Mouse (Mus musculus) liver, embryonic 16.5 days (tissue): ENCODE measurements at regions not wholly inside any gene's neighbourhood (a gene's known extent, or its start where the extent isn't known, plus 50 kb on each side); places are given as distances from the start of the nearest gene placed in this dataset.

ENCODE experiments used
- ATAC-seq: fragments of 200-750 bp; cut with Nextera tagmentation; 2 replicates; pipeline ENCODE4 v1.8.0; 2017; ENCODE audit warnings: low read depth, mild to moderate bottlenecking, moderate number of reproducible peaks, moderate library complexity
- H3K27ac ChIP-seq: fragments of 300-500 bp; sonication (generic); 2 replicates; pipeline ENCODE4 v1.5.1; 2014; ENCODE audit warnings: mild to moderate bottlenecking, low read length
- H3K27me3 ChIP-seq: fragments of 300-500 bp; sonication (generic); 2 replicates; pipeline ENCODE4 v1.6.1; 2014; ENCODE audit warnings: low read depth, low read length, mixed read lengths; ENCODE audit not compliant: control insufficient read depth, insufficient read depth
- H3K36me3 ChIP-seq: fragments of 300-500 bp; sonication (generic); 2 replicates; pipeline ENCODE4 v1.6.1; 2014; ENCODE audit warnings: mild to moderate bottlenecking; ENCODE audit not compliant: control insufficient read depth, insufficient read depth
- H3K4me1 ChIP-seq: fragments of 300-500 bp; sonication (generic); 2 replicates; pipeline ENCODE4 v1.6.1; 2014; ENCODE audit warnings: low read depth, low read length, mixed read lengths; ENCODE audit not compliant: control insufficient read depth
- H3K4me2 ChIP-seq: fragments of 300-500 bp; sonication (generic); 2 replicates; pipeline ENCODE4 v1.6.1; 2014; ENCODE audit warnings: low read depth, low read length, mixed read lengths
- H3K4me3 ChIP-seq: fragments of 300-500 bp; sonication (generic); 2 replicates; pipeline ENCODE4 v1.5.1; 2014; ENCODE audit warnings: low read depth, mild to moderate bottlenecking, low read length
- H3K9ac ChIP-seq: fragments of 300-500 bp; sonication (generic); 2 replicates; pipeline ENCODE4 v1.6.1; 2014; ENCODE audit warnings: low read depth, low read length
- H3K9me3 ChIP-seq: fragments of 300-500 bp; sonication (generic); replicated peaks from 2 replicates; pipeline ENCODE4 v1.6.1; 2016; ENCODE audit warnings: low read length; ENCODE audit not compliant: control insufficient read depth
- WGBS: fragments of 180-500 bp; shearing (Covaris S2); extraction: QIAGEN DNeasy Blood & Tissue Kit; methylation state at CpG from one replicate; pipeline ENCODE4 v1.1.7; 2014; ENCODE audit not compliant: insufficient replicate concordance; 5-methylcytosine and 5-hydroxymethylcytosine counted together

- Histone ChIP-seq H3K4me1 (no peaks in the 10 kb centered on the region), H3K9ac (no peak overlapping the region), H3K27me3 (no peaks in the 10 kb centered on the region), H3K36me3 (no peaks in the 10 kb centered on the region), H3K4me3 (no peak overlapping the region), H3K27ac (no peak overlapping the region), H3K9me3 (no peaks in the 10 kb centered on the region), H3K4me2 (no peak overlapping the region)
- 49% methylated on average over 2 of the region's 2 CpGs for WGBS
- ATAC-seq: no peak
Measured at GRCm38 (mm10) chr13:64007688-64008087, 81.3 kb downstream of the Hsd17b3 start.

GRCm38 (mm10) chr13:64002945-64003459, 86.0 kb downstream of the Hsd17b3 start:
- H3K27ac ChIP-seq: no peak overlapping the region
- H3K36me3 ChIP-seq: no peaks in the 10 kb centered on the region
- H3K9ac ChIP-seq: no peak overlapping the region
- no peaks in the 10 kb centered on the region for H3K27me3 ChIP-seq
- H3K4me1 ChIP-seq: no peaks in the 10 kb centered on the region
- H3K4me2 ChIP-seq: no peak overlapping the region
- no peaks in the 10 kb centered on the region for H3K9me3 ChIP-seq
- H3K4me3 ChIP-seq: no peak overlapping the region
- ATAC-seq: no peak
- WGBS: 18% methylated on average over 6 of the region's 6 CpGs

GRCm38 (mm10) chr13:64000303-64000702, 88.7 kb downstream of the Hsd17b3 start:
- Histone ChIP-seq H3K27me3 (no peaks in the 10 kb centered on the region), H3K4me1 (no peaks in the 10 kb centered on the region), H3K4me2 (no peak overlapping the region), H3K4me3 (no peak overlapping the region), H3K36me3 (no peaks in the 10 kb centered on the region), H3K9ac (no peak overlapping the region), H3K27ac (no peak overlapping the region), H3K9me3 (no peaks in the 10 kb centered on the region)
- 48% methylated on average over 6 of the region's 6 CpGs for WGBS
- no peak for ATAC-seq

GRCm38 (mm10) chr13:63998647-63999046, 90.4 kb downstream of the Hsd17b3 start:
- ATAC-seq: no peak
- no peaks in the 10 kb centered on the region for H3K36me3 ChIP-seq
- WGBS: 51% methylated on average over 10 of the region's 10 CpGs
- H3K27me3 ChIP-seq: no peaks in the 10 kb centered on the region
- H3K4me3 ChIP-seq: no peak overlapping the region
- no peak overlapping the region for H3K4me2 ChIP-seq
- H3K27ac ChIP-seq: no peak overlapping the region
- H3K4me1 ChIP-seq: no peaks in the 10 kb centered on the region
- no peak overlapping the region for H3K9ac ChIP-seq
- no peaks in the 10 kb centered on the region for H3K9me3 ChIP-seq

GRCm38 (mm10) chr13:63993857-63994477, 95.1 kb downstream of the Hsd17b3 start:
- Histone ChIP-seq H3K27ac (no peak overlapping the region), H3K4me1 (no peaks in the 10 kb centered on the region)

GRCm38 (mm10) chr13:63992989-63993388, 96.0 kb downstream of the Hsd17b3 start:
- WGBS: 12% methylated on average over 1 of the region's 1 CpGs
- no peaks in the 10 kb centered on the region for H3K4me1 ChIP-seq
- no peaks in the 10 kb centered on the region for H3K9me3 ChIP-seq
- no peak for ATAC-seq
- no peak overlapping the region for H3K4me3 ChIP-seq
- H3K27me3 ChIP-seq: no peaks in the 10 kb centered on the region
- H3K27ac ChIP-seq: no peak overlapping the region
- H3K9ac ChIP-seq: no peak overlapping the region
- H3K4me2 ChIP-seq: no peak overlapping the region
- H3K36me3 ChIP-seq: no peaks in the 10 kb centered on the region

More at GRCm38 (mm10) chr13:63993857-63994477, 95.1 kb downstream of the Hsd17b3 start:
- Histone ChIP-seq H3K36me3 (no peaks in the 10 kb centered on the region), H3K4me2 (no peak overlapping the region), H3K9me3 (no peaks in the 10 kb centered on the region), H3K27me3 (no peaks in the 10 kb centered on the region), H3K4me3 (no peak overlapping the region), H3K9ac (no peak overlapping the region)
- 70% methylated on average over 12 of the region's 12 CpGs for WGBS
- no peak for ATAC-seq

- Histone ChIP-seq H3K27ac (no peak overlapping the region), H3K4me2 (no peak overlapping the region), H3K9ac (no peak overlapping the region), H3K27me3 (no peaks in the 10 kb centered on the region), H3K36me3 (no peaks in the 10 kb centered on the region), H3K9me3 (no peaks in the 10 kb centered on the region), H3K4me3 (no peak overlapping the region), H3K4me1 (no peaks in the 10 kb centered on the region)
- 11% methylated on average over 8 of the region's 8 CpGs for WGBS
- ATAC-seq: no peak
Measured at GRCm38 (mm10) chr13:63990480-63990958, 98.5 kb downstream of the Hsd17b3 start.

- no peak overlapping the region for H3K27ac ChIP-seq
- no peak for ATAC-seq
Measured at GRCm38 (mm10) chr13:63989769-63990168, 99.3 kb downstream of the Hsd17b3 start.

GRCm38 (mm10) chr13:63988263-63988662, 100.8 kb downstream of the Hsd17b3 start:
- no peak overlapping the region for H3K27ac ChIP-seq
- 55% methylated on average over 4 of the region's 4 CpGs for WGBS
- no peak overlapping the region for H3K4me2 ChIP-seq
- no peaks in the 10 kb centered on the region for H3K4me1 ChIP-seq
- H3K9ac ChIP-seq: no peak overlapping the region
- H3K27me3 ChIP-seq: no peaks in the 10 kb centered on the region
- no peak overlapping the region for H3K4me3 ChIP-seq
- H3K9me3 ChIP-seq: no peaks in the 10 kb centered on the region
- no peaks in the 10 kb centered on the region for H3K36me3 ChIP-seq
- ATAC-seq: no peak

More at GRCm38 (mm10) chr13:63989769-63990168, 99.3 kb downstream of the Hsd17b3 start:
- no peak overlapping the region for H3K4me3 ChIP-seq
- no peaks in the 10 kb centered on the region for H3K9me3 ChIP-seq
- no peaks in the 10 kb centered on the region for H3K27me3 ChIP-seq
- H3K4me1 ChIP-seq: no peaks in the 10 kb centered on the region
- no peak overlapping the region for H3K9ac ChIP-seq
- no peak overlapping the region for H3K4me2 ChIP-seq
- WGBS: 26% methylated on average over 2 of the region's 2 CpGs
- H3K36me3 ChIP-seq: no peaks in the 10 kb centered on the region
